Mouse (Mus musculus) liver, postnatal 0 days (tissue): ENCODE measurements around the gene Arhgdig.

Experiments
- CTCF ChIP-seq: sonication (generic); IDR thresholded peaks from 2 replicates; pipeline ENCODE4 v1.5.1; 2016; ENCODE audit warnings: antibody characterized with exemption, low read depth
- EP300 ChIP-seq: IDR thresholded peaks from 2 replicates; pipeline ENCODE4 v1.6.1; 2016; ENCODE audit warnings: antibody characterized with exemption, low read depth, mild to moderate bottlenecking

GRCm38 (mm10) chr17:26168039-26168438, 39.5 kb downstream of the Arhgdig start:
- TF ChIP-seq CTCF (no peak), EP300 (no peak)
